Mouse (Mus musculus): ENCODE results near the gene Kcnk13. TPM values are rescaled to one million over a fixed set of nuclear protein-coding genes. Genes with fewer than 3 reads are reported as not detected.

The Kcnk13 gene
- polyA plus RNA-seq, 1 experiment from 2014 or later, result 0.94 TPM

DNA sequence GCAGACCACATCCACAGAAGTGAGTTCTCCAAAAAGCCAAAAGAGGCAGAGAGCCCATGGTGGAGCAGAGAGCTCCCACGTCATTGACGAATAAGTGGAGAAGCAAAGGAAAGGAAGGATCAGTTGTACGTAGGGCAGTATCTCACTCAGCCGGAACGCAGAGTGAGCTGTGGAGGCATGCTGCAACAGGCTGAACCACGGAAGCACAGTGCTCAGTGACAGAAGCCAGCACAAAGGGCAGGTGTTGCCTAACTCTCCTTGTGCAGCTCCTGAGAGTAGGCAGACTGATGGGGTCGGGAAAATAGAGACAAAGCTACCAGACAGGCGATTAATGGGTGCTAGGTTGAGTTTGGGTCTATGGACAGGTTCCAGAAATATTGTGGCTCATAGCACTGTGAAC, 77.8 kb downstream of the Kcnk13 start:
- WGBS, result 82% methylated on average over 8 of the region's 8 CpGs
- no peak overlapping the region for H3K4me2 ChIP-seq (ENCODE audit: low read length)
- ATAC-seq (no peak), DNase-seq (ENCODE audit: low spot score) (no peak)
- no peaks in the 10 kb centered on the region for H3K36me3 ChIP-seq (ENCODE audit: control insufficient read depth, insufficient read depth, low read length)
- H3K27me3 ChIP-seq (replicated peaks; ENCODE audit: control insufficient read depth, insufficient read depth, low read length), result no peaks in the 10 kb centered on the region
- no peak overlapping the region for H3K4me3 ChIP-seq (ENCODE audit: low read depth, low read length)
- H3K27ac ChIP-seq (ENCODE audit: low read depth, low read length), result no peak overlapping the region
- no peaks in the 10 kb centered on the region for H3K9me3 ChIP-seq (replicated peaks; ENCODE audit: control insufficient read depth, low read length)
- H3K9ac ChIP-seq (ENCODE audit: low read length), result no peak overlapping the region
- no peaks in the 10 kb centered on the region for H3K4me1 ChIP-seq (ENCODE audit: control insufficient read depth, insufficient read depth, low read length)

DNA sequence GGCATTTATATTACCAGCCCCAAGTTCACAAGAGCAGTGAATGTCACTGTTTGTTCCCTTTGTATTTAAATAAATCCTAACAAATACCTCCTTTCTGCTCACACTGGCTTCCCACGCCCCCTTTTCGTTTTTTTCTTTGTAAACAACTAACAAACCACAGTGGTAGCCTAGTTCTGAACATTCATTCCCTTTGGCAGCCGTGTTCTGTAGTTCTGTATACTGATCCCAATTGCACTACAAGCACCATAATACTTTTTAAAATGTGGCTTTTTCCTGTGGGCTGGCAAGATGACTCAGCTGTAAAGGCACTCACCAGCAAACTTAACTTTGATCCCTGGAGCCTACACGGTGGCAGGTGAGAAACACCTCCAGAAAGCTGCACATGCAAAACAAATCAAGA, 80.4 kb downstream of the Kcnk13 start:
- no peak overlapping the region for H3K4me2 ChIP-seq (ENCODE audit: low read length)
- no peak overlapping the region for H3K27ac ChIP-seq (ENCODE audit: low read depth, low read length)
- H3K9ac ChIP-seq (ENCODE audit: low read length), result no peak overlapping the region
- 57% methylated on average over 4 of the region's 4 CpGs for WGBS
- H3K4me3 ChIP-seq (ENCODE audit: low read depth, low read length), result no peak overlapping the region
- no peaks in the 10 kb centered on the region for H3K4me1 ChIP-seq (ENCODE audit: control insufficient read depth, insufficient read depth, low read length)
- no peaks in the 10 kb centered on the region for H3K9me3 ChIP-seq (replicated peaks; ENCODE audit: control insufficient read depth, low read length)
- DNase-seq (ENCODE audit: low spot score), result no peak
- no peaks in the 10 kb centered on the region for H3K27me3 ChIP-seq (replicated peaks; ENCODE audit: control insufficient read depth, insufficient read depth, low read length)
- ATAC-seq, result no peak
- H3K36me3 ChIP-seq (ENCODE audit: control insufficient read depth, insufficient read depth, low read length), result no peaks in the 10 kb centered on the region

DNA sequence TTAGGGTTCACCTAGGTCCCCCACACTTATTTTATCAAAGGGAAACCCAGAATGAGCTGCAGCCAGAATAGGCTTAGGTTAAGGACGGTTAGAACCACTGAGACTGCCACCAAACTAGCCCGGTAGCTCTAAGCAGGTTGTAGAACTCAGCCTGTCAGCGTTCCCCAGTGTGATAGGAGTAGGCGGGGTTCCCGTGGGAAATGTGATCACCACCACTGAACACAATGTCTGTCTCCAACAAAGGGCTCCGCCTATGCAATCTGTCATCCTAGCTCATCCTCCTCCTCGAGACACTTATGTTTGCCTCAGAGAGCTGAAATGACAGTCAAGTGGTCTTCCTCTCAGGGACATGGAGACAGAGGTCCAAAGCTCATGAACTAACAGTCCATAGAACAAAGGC, 86.3 kb downstream of the Kcnk13 start:
- ATAC-seq (no peak), DNase-seq (ENCODE audit: low spot score) (no peak)
- Histone ChIP-seq H3K4me1 (ENCODE audit: control insufficient read depth, insufficient read depth, low read length) (no peaks in the 10 kb centered on the region), H3K27ac (ENCODE audit: low read depth, low read length) (no peak overlapping the region), H3K4me3 (ENCODE audit: low read depth, low read length) (no peak overlapping the region), H3K4me2 (ENCODE audit: low read length) (no peak overlapping the region), H3K9ac (ENCODE audit: low read length) (no peak overlapping the region), H3K36me3 (ENCODE audit: control insufficient read depth, insufficient read depth, low read length) (no peaks in the 10 kb centered on the region), H3K27me3 (replicated peaks; ENCODE audit: control insufficient read depth, insufficient read depth, low read length) (no peaks in the 10 kb centered on the region), H3K9me3 (replicated peaks; ENCODE audit: control insufficient read depth, low read length) (no peaks in the 10 kb centered on the region)
- 81% methylated on average over 7 of the region's 7 CpGs for WGBS

DNA sequence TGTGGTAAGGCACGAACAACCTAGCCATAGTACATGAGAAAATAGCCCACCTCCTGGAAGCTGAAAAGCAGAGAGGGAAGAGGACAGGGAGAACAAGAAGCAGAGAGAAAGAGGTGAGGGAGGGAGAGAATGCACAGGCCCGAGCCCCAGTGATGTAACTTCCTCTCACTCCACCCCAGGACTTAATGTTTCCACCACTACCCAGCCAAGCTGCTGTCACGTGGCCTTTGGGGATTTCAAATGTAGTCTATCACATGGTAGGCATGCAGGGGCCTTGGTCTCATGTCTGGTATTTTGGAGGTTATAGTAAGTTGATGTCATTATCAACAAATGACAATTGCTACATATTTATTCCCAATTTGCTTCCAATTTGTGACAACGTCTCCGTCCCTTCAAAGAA, 89.3 kb downstream of the Kcnk13 start:
- DNase-seq (ENCODE audit: low spot score), result no peak
- no peaks in the 10 kb centered on the region for H3K4me1 ChIP-seq (ENCODE audit: control insufficient read depth, insufficient read depth, low read length)
- no peak for ATAC-seq
- 86% methylated on average over 5 of the region's 5 CpGs for WGBS
- H3K36me3 ChIP-seq (ENCODE audit: control insufficient read depth, insufficient read depth, low read length), result no peaks in the 10 kb centered on the region
- H3K9me3 ChIP-seq (replicated peaks; ENCODE audit: control insufficient read depth, low read length), result no peaks in the 10 kb centered on the region
- no peaks in the 10 kb centered on the region for H3K27me3 ChIP-seq (replicated peaks; ENCODE audit: control insufficient read depth, insufficient read depth, low read length)
- no peak overlapping the region for H3K4me2 ChIP-seq (ENCODE audit: low read length)
- H3K9ac ChIP-seq (ENCODE audit: low read length), result no peak overlapping the region
- no peak overlapping the region for H3K27ac ChIP-seq (ENCODE audit: low read depth, low read length)
- no peak overlapping the region for H3K4me3 ChIP-seq (ENCODE audit: low read depth, low read length)

DNA sequence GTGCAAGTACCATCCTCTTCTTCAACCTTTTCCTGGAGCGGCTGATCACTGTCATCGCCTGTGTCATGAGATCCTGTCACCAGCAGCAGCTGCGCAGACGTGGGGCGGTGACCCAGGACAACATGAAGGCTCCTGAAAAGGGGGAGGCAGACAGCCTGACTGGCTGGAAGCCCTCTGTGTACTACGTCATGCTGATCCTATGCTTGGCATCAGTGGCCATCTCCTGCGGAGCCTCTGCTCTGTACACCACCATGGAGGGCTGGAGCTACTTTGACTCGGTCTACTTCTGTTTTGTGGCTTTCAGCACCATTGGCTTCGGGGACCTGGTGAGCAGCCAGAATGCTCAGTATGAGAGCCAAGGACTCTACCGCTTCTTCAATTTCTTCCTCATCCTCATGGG, 96.8 kb downstream of the Kcnk13 start:
- Histone ChIP-seq H3K9ac (ENCODE audit: low read length) (no peak overlapping the region), H3K4me2 (ENCODE audit: low read length) (no peak overlapping the region), H3K27ac (ENCODE audit: low read depth, low read length) (no peak overlapping the region), H3K4me3 (ENCODE audit: low read depth, low read length) (no peak overlapping the region), H3K27me3 (replicated peaks; ENCODE audit: control insufficient read depth, insufficient read depth, low read length) (no peaks in the 10 kb centered on the region), H3K36me3 (ENCODE audit: control insufficient read depth, insufficient read depth, low read length) (no peaks in the 10 kb centered on the region), H3K4me1 (ENCODE audit: control insufficient read depth, insufficient read depth, low read length) (no peaks in the 10 kb centered on the region), H3K9me3 (replicated peaks; ENCODE audit: control insufficient read depth, low read length) (no peaks in the 10 kb centered on the region)
- no peak for DNase-seq (ENCODE audit: low spot score)
- 91% methylated on average over 10 of the region's 10 CpGs for WGBS
- no peak for ATAC-seq

DNA sequence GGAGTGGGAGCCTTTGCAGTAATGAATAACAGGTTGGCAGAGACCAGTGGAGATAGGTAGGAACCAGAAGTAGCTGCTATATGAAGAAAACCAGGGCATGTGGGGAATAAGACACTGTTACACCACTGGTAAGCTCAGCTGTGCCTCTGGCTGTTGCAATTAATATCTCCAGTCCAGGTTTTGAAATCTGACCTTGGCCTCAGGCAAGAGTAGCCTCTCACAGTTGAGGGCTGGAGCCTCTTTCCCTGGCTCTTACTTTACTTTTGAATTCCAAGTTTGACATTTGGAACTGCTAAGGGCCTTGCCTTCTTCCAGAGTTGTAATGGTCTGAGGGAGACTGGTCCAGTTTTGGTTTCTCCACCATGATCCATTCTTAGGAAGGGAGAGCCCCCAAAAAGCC, 97.5 kb downstream of the Kcnk13 start:
- H3K4me3 ChIP-seq (ENCODE audit: low read depth, low read length), result no peak overlapping the region
- no peaks in the 10 kb centered on the region for H3K36me3 ChIP-seq (ENCODE audit: control insufficient read depth, insufficient read depth, low read length)
- H3K27ac ChIP-seq (ENCODE audit: low read depth, low read length), result no peak overlapping the region
- no peak overlapping the region for H3K9ac ChIP-seq (ENCODE audit: low read length)
- ATAC-seq (no peak), DNase-seq (ENCODE audit: low spot score) (no peak)
- no peaks in the 10 kb centered on the region for H3K9me3 ChIP-seq (replicated peaks; ENCODE audit: control insufficient read depth, low read length)
- no peaks in the 10 kb centered on the region for H3K4me1 ChIP-seq (ENCODE audit: control insufficient read depth, insufficient read depth, low read length)
- H3K4me2 ChIP-seq (ENCODE audit: low read length), result no peak overlapping the region
- H3K27me3 ChIP-seq (replicated peaks; ENCODE audit: control insufficient read depth, insufficient read depth, low read length), result no peaks in the 10 kb centered on the region

DNA sequence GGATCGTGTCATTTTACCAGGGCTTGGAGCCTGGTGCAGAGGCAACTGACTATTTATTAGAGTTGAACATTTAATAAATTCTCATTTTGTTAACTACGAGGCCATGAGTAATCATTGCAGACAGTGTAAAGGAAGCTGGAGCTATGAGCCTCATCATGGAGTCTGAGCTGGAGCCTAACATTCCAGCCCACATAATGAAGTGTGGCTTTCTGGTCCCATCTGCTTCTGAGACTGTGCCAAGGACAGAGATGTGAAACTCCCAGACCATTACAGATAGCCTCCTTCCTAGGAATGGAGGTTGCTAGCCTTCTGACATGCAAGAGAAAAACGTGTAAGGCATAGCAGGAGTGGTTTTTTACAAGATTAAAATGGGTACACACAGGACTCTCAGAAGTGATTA, 98.3 kb downstream of the Kcnk13 start:
- Histone ChIP-seq H3K4me1 (ENCODE audit: control insufficient read depth, insufficient read depth, low read length) (no peaks in the 10 kb centered on the region), H3K27me3 (replicated peaks; ENCODE audit: control insufficient read depth, insufficient read depth, low read length) (no peaks in the 10 kb centered on the region), H3K36me3 (ENCODE audit: control insufficient read depth, insufficient read depth, low read length) (no peaks in the 10 kb centered on the region), H3K4me3 (ENCODE audit: low read depth, low read length) (no peak overlapping the region), H3K27ac (ENCODE audit: low read depth, low read length) (no peak overlapping the region), H3K9ac (ENCODE audit: low read length) (no peak overlapping the region), H3K4me2 (ENCODE audit: low read length) (no peak overlapping the region), H3K9me3 (replicated peaks; ENCODE audit: control insufficient read depth, low read length) (no peaks in the 10 kb centered on the region)
- WGBS, result 78% methylated on average over 3 of the region's 3 CpGs
- ATAC-seq, result no peak
- no peak for DNase-seq (ENCODE audit: low spot score)

DNA sequence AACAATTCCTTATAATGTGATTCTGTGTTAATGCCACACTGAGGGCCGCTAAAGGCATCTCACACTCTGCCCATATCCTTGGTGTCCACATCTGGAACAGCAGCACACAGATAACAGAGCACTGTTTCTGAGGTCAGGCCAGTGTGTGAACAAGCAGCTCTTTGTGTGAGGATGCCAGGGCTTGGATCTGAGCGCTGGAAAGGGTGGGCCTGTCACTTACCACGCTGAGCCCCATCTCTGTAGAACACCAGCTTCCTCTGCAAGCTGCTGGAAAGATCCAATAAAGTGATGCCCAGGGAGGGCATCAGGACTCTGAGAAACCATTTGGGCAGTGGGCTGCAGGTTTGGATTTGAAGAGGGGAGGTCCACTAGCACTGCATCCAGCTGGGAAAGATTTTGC, 100.8 kb downstream of the Kcnk13 start:
- Histone ChIP-seq H3K4me3 (ENCODE audit: low read depth, low read length) (no peak overlapping the region), H3K36me3 (ENCODE audit: control insufficient read depth, insufficient read depth, low read length) (no peaks in the 10 kb centered on the region)
- 80% methylated on average over 3 of the region's 3 CpGs for WGBS

DNA sequence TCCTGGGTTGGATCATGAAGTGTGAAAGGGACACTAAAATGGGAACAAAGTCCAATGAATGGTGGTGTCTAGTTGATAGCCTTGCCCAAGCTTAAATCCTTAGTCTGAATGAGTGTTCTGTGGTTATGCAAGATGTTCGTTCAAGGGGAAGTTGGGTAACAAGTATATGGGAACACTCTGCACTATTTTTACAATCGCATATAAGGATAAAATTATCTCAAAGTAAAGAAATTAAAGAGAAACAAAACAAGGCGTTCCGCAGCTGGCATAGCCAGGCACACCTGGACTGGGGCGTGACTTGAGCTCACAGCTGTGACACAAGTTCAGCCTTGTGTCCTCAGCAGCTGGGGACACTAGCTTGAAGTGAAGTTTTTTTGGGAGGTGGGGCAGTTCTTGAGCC, 103.2 kb downstream of the Kcnk13 start:
- Histone ChIP-seq H3K4me2 (ENCODE audit: low read length) (no peak overlapping the region), H3K4me1 (ENCODE audit: control insufficient read depth, insufficient read depth, low read length) (no peaks in the 10 kb centered on the region), H3K36me3 (ENCODE audit: control insufficient read depth, insufficient read depth, low read length) (no peaks in the 10 kb centered on the region), H3K27ac (ENCODE audit: low read depth, low read length) (no peak overlapping the region), H3K4me3 (ENCODE audit: low read depth, low read length) (no peak overlapping the region), H3K9me3 (replicated peaks; ENCODE audit: control insufficient read depth, low read length) (no peaks in the 10 kb centered on the region), H3K27me3 (replicated peaks; ENCODE audit: control insufficient read depth, insufficient read depth, low read length) (no peaks in the 10 kb centered on the region), H3K9ac (ENCODE audit: low read length) (no peak overlapping the region)
- no peak for ATAC-seq
- WGBS, result 94% methylated on average over 5 of the region's 5 CpGs
- no peak for DNase-seq (ENCODE audit: low spot score)

More for the DNA sequence above, 100.8 kb downstream of the Kcnk13 start:
- Histone ChIP-seq H3K4me1 (ENCODE audit: control insufficient read depth, insufficient read depth, low read length) (no peaks in the 10 kb centered on the region), H3K4me2 (ENCODE audit: low read length) (no peak overlapping the region), H3K27ac (ENCODE audit: low read depth, low read length) (no peak overlapping the region), H3K27me3 (replicated peaks; ENCODE audit: control insufficient read depth, insufficient read depth, low read length) (no peaks in the 10 kb centered on the region), H3K9me3 (replicated peaks; ENCODE audit: control insufficient read depth, low read length) (no peaks in the 10 kb centered on the region), H3K9ac (ENCODE audit: low read length) (no peak overlapping the region)
- ATAC-seq, result no peak
- no peak for DNase-seq (ENCODE audit: low spot score)
